Mouse (Mus musculus) v-Abl transformed pro-B cells (cell line): Measurements from ENCODE around the gene Ifna7.
"Not testable (repeated sequence)": the region's sequence is repeated elsewhere in the genome, so short reads cannot be mapped to it uniquely, and the experiment has no call there.

Experiments
- in situ Hi-C, 2 experiments: fragments of 400-800 bp; cut with MboI; formaldehyde crosslinking; loops; one replicate each; pipeline ENCODE4 v1.15.1; 2025; ENCODE audit not compliant: unreplicated experiment in 2 of 2

Ifna7 gene

DNA sequence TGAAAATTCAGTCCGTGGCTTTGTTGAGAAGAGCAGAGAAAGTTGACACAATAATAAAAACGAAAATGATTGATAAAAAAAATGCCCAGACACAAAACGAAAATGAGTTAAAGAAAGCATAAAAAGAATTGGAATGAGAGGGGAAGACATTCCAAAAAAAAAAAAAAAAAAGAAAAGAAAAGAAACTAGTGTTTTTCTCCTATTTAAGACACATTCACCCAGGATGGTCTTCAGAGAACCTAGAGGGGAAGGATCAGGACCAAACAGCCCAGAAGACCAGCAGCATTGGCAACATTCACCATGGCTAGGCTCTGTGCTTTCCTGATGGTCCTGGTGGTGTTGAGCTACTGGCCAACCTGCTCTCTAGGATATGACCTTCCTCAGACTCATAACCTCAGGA lies at the start of gene Ifna7:
TSS of gene Ifna7 (plus strand) at position 301 of the 400 bp plus-strand sequence.
- in situ Hi-C loops = loop anchor here (25.0 kb wide), 1 partner anchor 129 kb away; the partner anchor contains the start of genes Ifna16 (in 2 of the 2), Ifna2 (in 2 of the 2) and Ifnab (in 2 of the 2)

GRCm38 (mm10) chr4:88773534-88773933 lies 42.5 kb upstream of the Ifna7 start, which contains the start of gene Gm13290:
Gm13290 (plus strand) TSS chr4:88773834.
- in situ Hi-C loops = not testable (repeated sequence)

GRCm38 (mm10) chr4:88776622-88777021 lies 39.4 kb upstream of the Ifna7 start, which contains the start of gene Gm13289:
Gm13289 (plus strand) TSS chr4:88776922.
- in situ Hi-C loops = not testable (repeated sequence)

DNA sequence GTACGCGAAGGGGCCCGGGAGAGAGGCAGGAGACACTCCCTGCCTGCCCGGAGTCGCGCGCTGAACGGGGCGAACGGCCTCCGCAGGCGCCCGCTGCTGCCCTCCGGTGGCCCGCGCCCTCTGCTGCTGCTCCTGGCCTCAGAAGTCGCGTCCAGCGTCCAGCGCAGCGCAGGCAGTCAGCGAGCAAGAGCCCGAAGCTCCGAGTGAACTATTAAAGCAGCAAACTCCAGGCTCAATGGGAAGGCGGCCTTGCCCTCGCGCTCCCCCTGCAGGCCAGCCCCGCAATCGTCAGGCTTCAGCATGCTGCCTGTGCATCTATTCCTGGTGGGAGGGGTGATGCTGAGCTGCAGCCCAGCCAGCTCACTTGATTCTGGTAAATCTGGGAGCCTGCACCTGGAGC lies 36.5 kb upstream of the Ifna7 start, which contains the start of gene Gm13272:
TSS of gene Gm13272 (plus strand) at position 301 of the 400 bp plus-strand sequence.
- in situ Hi-C loops = not testable (repeated sequence)

DNA sequence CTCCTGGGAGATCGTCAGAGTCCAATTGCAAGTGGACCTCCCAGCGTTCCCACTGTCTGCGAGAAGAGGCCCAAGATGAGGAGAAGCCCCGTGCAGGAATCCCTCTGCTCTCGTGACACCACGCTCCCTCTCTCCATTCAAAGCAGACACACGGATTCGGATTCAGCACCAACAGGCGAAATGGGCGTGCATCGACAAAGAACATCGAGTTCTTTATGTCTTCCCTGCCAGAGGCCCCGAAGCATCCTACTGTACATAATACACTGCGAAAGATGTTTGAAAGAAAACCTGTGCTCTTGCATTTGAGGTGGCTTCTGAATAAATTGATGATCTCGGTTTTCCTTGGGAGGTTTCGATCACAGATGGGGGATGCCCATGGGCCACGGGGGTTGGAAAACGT lies 35.7 kb upstream of the Ifna7 start:
- in situ Hi-C loops = not testable (repeated sequence)

GRCm38 (mm10) chr4:88781831-88782230 lies 34.2 kb upstream of the Ifna7 start, which contains the start of gene Ifnz:
Ifnz (plus strand) TSS chr4:88782131.
- in situ Hi-C loops = not testable (repeated sequence)

DNA sequence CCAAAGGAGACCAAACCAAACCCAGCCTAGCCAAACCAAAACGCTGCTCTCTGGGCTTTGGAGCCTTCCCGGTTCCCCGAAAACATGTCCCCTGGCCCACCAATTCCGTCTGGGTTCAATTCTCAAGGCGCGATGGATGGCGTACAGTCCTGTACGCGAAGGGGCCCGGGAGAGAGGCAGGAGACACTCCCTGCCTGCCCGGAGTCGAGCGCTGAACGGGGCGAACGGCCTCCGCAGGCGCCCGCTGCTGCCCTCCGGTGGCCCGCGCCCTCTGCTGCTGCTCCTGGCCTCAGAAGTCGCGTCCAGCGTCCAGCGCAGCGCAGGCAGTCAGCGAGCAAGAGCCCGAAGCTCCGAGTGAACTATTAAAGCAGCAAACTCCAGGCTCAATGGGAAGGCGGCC lies 33.7 kb upstream of the Ifna7 start:
- in situ Hi-C loops = not testable (repeated sequence)

DNA sequence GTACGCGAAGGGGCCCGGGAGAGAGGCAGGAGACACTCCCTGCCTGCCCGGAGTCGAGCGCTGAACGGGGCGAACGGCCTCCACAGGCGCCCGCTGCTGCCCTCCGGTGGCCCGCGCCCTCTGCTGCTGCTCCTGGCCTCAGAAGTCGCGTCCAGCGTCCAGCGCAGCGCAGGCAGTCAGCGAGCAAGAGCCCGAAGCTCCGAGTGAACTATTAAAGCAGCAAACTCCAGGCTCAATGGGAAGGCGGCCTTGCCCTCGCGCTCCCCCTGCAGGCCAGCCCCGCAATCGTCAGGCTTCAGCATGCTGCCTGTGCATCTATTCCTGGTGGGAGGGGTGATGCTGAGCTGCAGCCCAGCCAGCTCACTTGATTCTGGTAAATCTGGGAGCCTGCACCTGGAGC lies 30.6 kb upstream of the Ifna7 start, which contains the start of gene Gm13276:
TSS of gene Gm13276 (plus strand) at position 301 of the 400 bp plus-strand sequence.
- in situ Hi-C loops = not testable (repeated sequence)

DNA sequence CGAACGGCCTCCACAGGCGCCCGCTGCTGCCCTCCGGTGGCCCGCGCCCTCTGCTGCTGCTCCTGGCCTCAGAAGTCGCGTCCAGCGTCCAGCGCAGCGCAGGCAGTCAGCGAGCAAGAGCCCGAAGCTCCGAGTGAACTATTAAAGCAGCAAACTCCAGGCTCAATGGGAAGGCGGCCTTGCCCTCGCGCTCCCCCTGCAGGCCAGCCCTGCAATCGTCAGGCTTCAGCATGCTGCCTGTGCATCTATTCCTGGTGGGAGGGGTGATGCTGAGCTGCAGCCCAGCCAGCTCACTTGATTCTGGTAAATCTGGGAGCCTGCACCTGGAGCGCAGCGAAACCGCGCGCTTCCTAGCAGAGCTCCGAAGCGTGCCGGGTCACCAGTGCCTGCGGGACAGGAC lies 27.6 kb upstream of the Ifna7 start, which contains the start of gene Gm13277:
TSS of gene Gm13277 (plus strand) at position 231 of the 400 bp plus-strand sequence.
- in situ Hi-C loops = not testable (repeated sequence)

DNA sequence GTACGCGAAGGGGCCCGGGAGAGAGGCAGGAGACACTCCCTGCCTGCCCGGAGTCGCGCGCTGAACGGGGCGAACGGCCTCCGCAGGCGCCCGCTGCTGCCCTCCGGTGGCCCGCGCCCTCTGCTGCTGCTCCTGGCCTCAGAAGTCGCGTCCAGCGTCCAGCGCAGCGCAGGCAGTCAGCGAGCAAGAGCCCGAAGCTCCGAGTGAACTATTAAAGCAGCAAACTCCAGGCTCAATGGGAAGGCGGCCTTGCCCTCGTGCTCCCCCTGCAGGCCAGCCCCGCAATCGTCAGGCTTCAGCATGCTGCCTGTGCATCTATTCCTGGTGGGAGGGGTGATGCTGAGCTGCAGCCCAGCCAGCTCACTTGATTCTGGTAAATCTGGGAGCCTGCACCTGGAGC lies 24.8 kb upstream of the Ifna7 start, which contains the start of gene Gm13278:
TSS of gene Gm13278 (plus strand) at position 301 of the 400 bp plus-strand sequence.
- in situ Hi-C loops = not testable (repeated sequence)

DNA sequence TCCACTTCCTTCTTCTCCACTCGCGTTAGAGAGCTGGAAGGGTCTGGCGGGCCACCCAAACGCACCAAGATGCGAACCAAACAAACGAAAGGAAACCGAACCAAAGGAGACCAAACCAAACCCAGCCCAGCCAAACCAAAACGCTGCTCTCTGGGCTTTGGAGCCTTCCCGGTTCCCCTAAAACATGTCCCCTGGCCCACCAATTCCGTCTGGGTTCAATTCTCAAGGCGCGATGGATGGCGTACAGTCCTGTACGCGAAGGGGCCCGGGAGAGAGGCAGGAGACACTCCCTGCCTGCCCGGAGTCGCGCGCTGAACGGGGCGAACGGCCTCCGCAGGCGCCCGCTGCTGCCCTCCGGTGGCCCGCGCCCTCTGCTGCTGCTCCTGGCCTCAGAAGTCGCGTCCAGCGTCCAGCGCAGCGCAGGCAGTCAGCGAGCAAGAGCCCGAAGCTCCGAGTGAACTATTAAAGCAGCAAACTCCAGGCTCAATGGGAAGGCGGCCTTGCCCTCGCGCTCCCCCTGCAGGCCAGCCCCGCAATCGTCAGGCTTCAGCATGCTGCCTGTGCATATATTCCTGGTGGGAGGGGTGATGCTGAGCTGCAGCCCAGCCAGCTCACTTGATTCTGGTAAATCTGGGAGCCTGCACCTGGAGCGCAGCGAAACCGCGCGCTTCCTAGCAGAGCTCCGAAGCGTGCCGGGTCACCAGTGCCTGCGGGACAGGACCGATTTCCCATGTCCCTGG lies 21.9 kb upstream of the Ifna7 start, which contains the start of gene Gm13275:
TSS of gene Gm13275 (plus strand) at position 552 of the 740 bp plus-strand sequence.
- in situ Hi-C loops = not testable (repeated sequence)

DNA sequence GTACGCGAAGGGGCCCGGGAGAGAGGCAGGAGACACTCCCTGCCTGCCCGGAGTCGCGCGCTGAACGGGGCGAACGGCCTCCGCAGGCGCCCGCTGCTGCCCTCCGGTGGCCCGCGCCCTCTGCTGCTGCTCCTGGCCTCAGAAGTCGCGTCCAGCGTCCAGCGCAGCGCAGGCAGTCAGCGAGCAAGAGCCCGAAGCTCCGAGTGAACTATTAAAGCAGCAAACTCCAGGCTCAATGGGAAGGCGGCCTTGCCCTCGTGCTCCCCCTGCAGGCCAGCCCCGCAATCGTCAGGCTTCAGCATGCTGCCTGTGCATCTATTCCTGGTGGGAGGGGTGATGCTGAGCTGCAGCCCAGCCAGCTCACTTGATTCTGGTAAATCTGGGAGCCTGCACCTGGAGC lies 18.9 kb upstream of the Ifna7 start, which contains the start of gene Gm13279:
TSS of gene Gm13279 (plus strand) at position 301 of the 400 bp plus-strand sequence.
- in situ Hi-C loops = not testable (repeated sequence)

- in situ Hi-C loops = not testable (repeated sequence)
Observed at GRCm38 (mm10) chr4:88799365-88799764, 16.7 kb upstream of the Ifna7 start, which contains the start of gene Gm13285. Gm13285 (plus strand) TSS chr4:88799665.

DNA sequence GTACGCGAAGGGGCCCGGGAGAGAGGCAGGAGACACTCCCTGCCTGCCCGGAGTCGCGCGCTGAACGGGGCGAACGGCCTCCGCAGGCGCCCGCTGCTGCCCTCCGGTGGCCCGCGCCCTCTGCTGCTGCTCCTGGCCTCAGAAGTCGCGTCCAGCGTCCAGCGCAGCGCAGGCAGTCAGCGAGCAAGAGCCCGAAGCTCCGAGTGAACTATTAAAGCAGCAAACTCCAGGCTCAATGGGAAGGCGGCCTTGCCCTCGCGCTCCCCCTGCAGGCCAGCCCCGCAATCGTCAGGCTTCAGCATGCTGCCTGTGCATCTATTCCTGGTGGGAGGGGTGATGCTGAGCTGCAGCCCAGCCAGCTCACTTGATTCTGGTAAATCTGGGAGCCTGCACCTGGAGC lies 13.1 kb upstream of the Ifna7 start, which contains the start of gene Gm13287:
TSS of gene Gm13287 (plus strand) at position 301 of the 400 bp plus-strand sequence.
- in situ Hi-C loops = loop anchor here (25.0 kb wide), 1 partner anchor 116 kb away; the partner anchor contains the start of genes Ifna16 (in 2 of the 2), Ifna2 (in 2 of the 2) and Ifnab (in 2 of the 2)

- in situ Hi-C loops = loop anchor here (25.0 kb wide), 1 partner anchor 118 kb away; the partner anchor contains the start of genes Ifna16 (in 2 of the 2), Ifna2 (in 2 of the 2) and Ifnab (in 2 of the 2)
Observed at GRCm38 (mm10) chr4:88805231-88805630, 10.8 kb upstream of the Ifna7 start, which contains the start of gene Gm13288. Gm13288 (plus strand) TSS chr4:88805531.

DNA sequence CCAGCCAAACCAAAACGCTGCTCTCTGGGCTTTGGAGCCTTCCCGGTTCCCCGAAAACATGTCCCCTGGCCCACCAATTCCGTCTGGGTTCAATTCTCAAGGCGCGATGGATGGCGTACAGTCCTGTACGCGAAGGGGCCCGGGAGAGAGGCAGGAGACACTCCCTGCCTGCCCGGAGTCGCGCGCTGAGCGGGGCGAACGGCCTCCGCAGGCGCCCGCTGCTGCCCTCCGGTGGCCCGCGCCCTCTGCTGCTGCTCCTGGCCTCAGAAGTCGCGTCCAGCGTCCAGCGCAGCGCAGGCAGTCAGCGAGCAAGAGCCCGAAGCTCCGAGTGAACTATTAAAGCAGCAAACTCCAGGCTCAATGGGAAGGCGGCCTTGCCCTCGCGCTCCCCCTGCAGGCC lies 10.3 kb upstream of the Ifna7 start:
- in situ Hi-C loops = loop anchor here (25.0 kb wide), 1 partner anchor 118 kb away; the partner anchor contains the start of genes Ifna16 (in 2 of the 2), Ifna2 (in 2 of the 2) and Ifnab (in 2 of the 2)

DNA sequence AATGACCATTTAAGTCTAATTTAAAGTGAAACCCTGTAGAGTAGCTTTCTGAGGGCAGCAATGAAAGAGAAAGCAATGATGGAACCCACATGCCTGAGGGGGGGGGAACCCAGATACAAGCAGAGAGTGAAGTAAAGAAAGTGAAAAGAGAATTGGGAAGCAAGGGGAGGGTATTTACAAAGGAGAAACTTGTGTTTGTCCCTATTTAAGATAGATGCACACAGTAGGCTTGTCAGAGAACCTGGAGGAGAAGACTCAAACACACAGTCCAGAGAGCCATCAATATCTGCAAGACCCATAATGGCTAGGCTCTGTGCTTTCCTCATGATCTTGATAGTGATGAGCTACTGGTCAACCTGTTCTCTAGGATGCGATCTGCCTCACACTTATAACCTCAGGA lies 3.6 kb downstream of the Ifna7 start, which contains the start of gene Ifna11:
TSS of gene Ifna11 (plus strand) at position 301 of the 400 bp plus-strand sequence.
- in situ Hi-C loops = loop anchor here (25.0 kb wide), 1 partner anchor 132 kb away; the partner anchor contains the start of genes Ifna16 (in 2 of the 2), Ifna2 (in 2 of the 2) and Ifnab (in 2 of the 2)

DNA sequence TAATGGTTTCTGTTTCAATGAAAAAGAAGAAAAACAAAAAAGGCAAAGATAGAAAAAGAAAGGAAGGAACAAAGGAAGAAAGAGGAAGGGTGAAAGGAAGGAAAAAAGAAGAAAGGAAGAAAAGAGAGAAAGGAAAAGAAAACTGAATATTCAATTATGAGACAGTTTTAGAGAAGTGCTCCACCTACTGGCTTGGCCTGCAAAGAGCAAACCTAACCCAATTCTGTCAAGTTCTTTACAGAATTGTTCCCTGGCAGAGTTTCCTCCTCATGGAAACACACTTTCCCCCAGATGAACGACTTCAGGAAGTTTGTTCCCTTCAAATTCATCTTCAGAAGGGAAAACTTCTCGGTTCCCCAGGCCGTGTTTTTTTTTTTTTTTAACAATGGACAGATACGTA lies 7.0 kb downstream of the Ifna7 start:
- in situ Hi-C loops = loop anchor here (25.0 kb wide), 1 partner anchor 136 kb away; the partner anchor contains the start of genes Ifna16 (in 2 of the 2), Ifna2 (in 2 of the 2) and Ifnab (in 2 of the 2)

- in situ Hi-C loops = not testable (repeated sequence)
Observed at GRCm38 (mm10) chr4:88827116-88827515, 11.1 kb downstream of the Ifna7 start, which contains the start of gene Ifna6. Ifna6 (plus strand) TSS chr4:88827416.

- in situ Hi-C loops = no loop called here
Observed at GRCm38 (mm10) chr4:88830523-88830922, 14.5 kb downstream of the Ifna7 start.
